Mouse (Mus musculus) kidney, embryonic 16.5 days (tissue): ENCODE results near the gene Sik3. TPM values are rescaled to one million over a fixed set of nuclear protein-coding genes. Genes with fewer than 3 reads are reported as not detected.
"Not testable (repeated sequence)": the region's sequence is repeated elsewhere in the genome, so short reads cannot be mapped to it uniquely, and the experiment has no call there.

Experiments used
- ATAC-seq: fragments of 200-750 bp; cut with Nextera tagmentation; 2 replicates; pipeline ENCODE4 v1.8.0; 2017; ENCODE audit warnings: moderate TSS enrichment; ENCODE audit not compliant: low FRiP score, low TSS enrichment
- H3K27ac ChIP-seq: fragments of 300-500 bp; sonication (generic); 2 replicates; pipeline ENCODE4 v1.5.1; 2014; ENCODE audit warnings: low read length
- H3K27me3 ChIP-seq: fragments of 300-500 bp; sonication (generic); 2 replicates; pipeline ENCODE4 v1.6.1; 2014; ENCODE audit warnings: low read length, control low read depth, mixed read lengths; ENCODE audit not compliant: insufficient read depth
- H3K36me3 ChIP-seq: fragments of 300-500 bp; sonication (generic); 2 replicates; pipeline ENCODE4 v1.6.1; 2014; ENCODE audit warnings: low read length, control low read depth, mixed read lengths; ENCODE audit not compliant: insufficient read depth
- H3K4me1 ChIP-seq: fragments of 300-500 bp; sonication (generic); 2 replicates; pipeline ENCODE4 v1.6.1; 2014; ENCODE audit warnings: low read length, control low read depth, mixed read lengths; ENCODE audit not compliant: insufficient read depth
- H3K4me2 ChIP-seq: fragments of 300-500 bp; sonication (generic); replicated peaks from 2 replicates; pipeline ENCODE4 v1.6.1; 2014; ENCODE audit warnings: low read depth, low read length
- H3K4me3 ChIP-seq: fragments of 300-500 bp; sonication (generic); 2 replicates; pipeline ENCODE4 v1.5.1; 2014; ENCODE audit warnings: mild to moderate bottlenecking, low read length
- H3K9ac ChIP-seq: fragments of 300-500 bp; sonication (generic); replicated peaks from 2 replicates; pipeline ENCODE4 v1.6.1; 2014; ENCODE audit warnings: low read length
- H3K9me3 ChIP-seq: fragments of 300-500 bp; sonication (generic); 2 replicates; pipeline ENCODE4 v1.6.1; 2016; ENCODE audit warnings: low read length, control low read depth
- WGBS: fragments of 180-500 bp; shearing (Covaris S2); extraction: QIAGEN DNeasy Blood & Tissue Kit; methylation state at CpG from one replicate; pipeline ENCODE4 v1.1.7; 2014; 5-methylcytosine and 5-hydroxymethylcytosine counted together
- polyA plus RNA-seq: library from polyadenylated mRNA; unstranded; fragments of >200 nt; fragmentation: Nextera tagmentation; extraction: Ambion mirVana; gene quantifications from 2 replicates; pipeline ENCODE4 v1.2.1, GENCODE M21; 2015

Sik3 gene
- polyA plus RNA-seq, 1 experiment from 2014 or later = 5.2 TPM

GRCm38 (mm10) chr9:46087461-46087860, 74.8 kb downstream of the Sik3 start:
- H3K9me3 ChIP-seq = no peaks in the 10 kb centered on the region
- no peak overlapping the region for H3K4me2 ChIP-seq
- H3K9ac ChIP-seq = no peak overlapping the region
- 61% methylated on average over 5 of the region's 5 CpGs for WGBS
- no peak overlapping the region for H3K4me3 ChIP-seq
- no peak overlapping the region for H3K27ac ChIP-seq
- H3K36me3 ChIP-seq = no peaks in the 10 kb centered on the region
- ATAC-seq = no peak
- no peaks in the 10 kb centered on the region for H3K4me1 ChIP-seq
- H3K27me3 ChIP-seq = no peaks in the 10 kb centered on the region

- Histone ChIP-seq H3K4me1 (no peaks in the 10 kb centered on the region), H3K4me2 (no peak overlapping the region), H3K9me3 (no peaks in the 10 kb centered on the region), H3K36me3 (no peaks in the 10 kb centered on the region), H3K4me3 (no peak overlapping the region), H3K9ac (no peak overlapping the region), H3K27ac (no peak overlapping the region), H3K27me3 (no peaks in the 10 kb centered on the region)
- ATAC-seq = no peak
- whole genome bisulfite sequencing = 83% methylated on average over 10 of the region's 10 CpGs
Measured at GRCm38 (mm10) chr9:46088722-46089121, 76.1 kb downstream of the Sik3 start.

- H3K4me1 ChIP-seq = no peaks in the 10 kb centered on the region
- WGBS = 28% methylated on average over 4 of the region's 4 CpGs
- no peaks in the 10 kb centered on the region for H3K27me3 ChIP-seq
- no peak overlapping the region for H3K9ac ChIP-seq
- no peak overlapping the region for H3K27ac ChIP-seq
- H3K9me3 ChIP-seq = no peaks in the 10 kb centered on the region
- no peak for ATAC-seq
- H3K4me2 ChIP-seq = no peak overlapping the region
- H3K36me3 ChIP-seq = no peaks in the 10 kb centered on the region
- H3K4me3 ChIP-seq = no peak overlapping the region
Measured at GRCm38 (mm10) chr9:46090066-46090465, 77.4 kb downstream of the Sik3 start.

GRCm38 (mm10) chr9:46091157-46091556, 78.5 kb downstream of the Sik3 start:
- H3K9ac ChIP-seq, H3K27me3 ChIP-seq, H3K36me3 ChIP-seq, H3K9me3 ChIP-seq, H3K4me2 ChIP-seq, H3K4me3 ChIP-seq, ATAC-seq, H3K4me1 ChIP-seq, H3K27ac ChIP-seq: not testable (repeated sequence)
- 58% methylated on average over 1 of the region's 1 CpGs for WGBS

GRCm38 (mm10) chr9:46092633-46093032, 80.0 kb downstream of the Sik3 start:
- 94% methylated on average over 6 of the region's 6 CpGs for WGBS
- no peaks in the 10 kb centered on the region for H3K27me3 ChIP-seq
- H3K36me3 ChIP-seq = no peaks in the 10 kb centered on the region
- H3K27ac ChIP-seq = no peak overlapping the region
- H3K9me3 ChIP-seq = no peaks in the 10 kb centered on the region
- no peak overlapping the region for H3K4me2 ChIP-seq
- H3K9ac ChIP-seq = no peak overlapping the region
- H3K4me3 ChIP-seq = no peak overlapping the region
- no peak for ATAC-seq
- 0 out of 2 replicates have a peak, but pooled peaks cover 7% of the 10 kb centered on the region for H3K4me1 ChIP-seq

- ATAC-seq = no peak
- Histone ChIP-seq H3K4me1 (peaks cover 19% of the 10 kb centered on the region), H3K9ac (no peak overlapping the region), H3K9me3 (no peaks in the 10 kb centered on the region), H3K4me2 (no peak overlapping the region), H3K4me3 (no peak overlapping the region), H3K27ac (no peak overlapping the region), H3K27me3 (no peaks in the 10 kb centered on the region), H3K36me3 (no peaks in the 10 kb centered on the region)
- WGBS = 62% methylated on average over 15 of the region's 15 CpGs
Measured at GRCm38 (mm10) chr9:46098360-46098985, 85.9 kb downstream of the Sik3 start.

GRCm38 (mm10) chr9:46099107-46099506, 86.5 kb downstream of the Sik3 start:
- WGBS = 87% methylated on average over 5 of the region's 5 CpGs
- no peak overlapping the region for H3K4me2 ChIP-seq
- no peak overlapping the region for H3K27ac ChIP-seq
- ATAC-seq = no peak
- no peaks in the 10 kb centered on the region for H3K36me3 ChIP-seq
- H3K4me1 ChIP-seq = peaks cover 19% of the 10 kb centered on the region
- no peaks in the 10 kb centered on the region for H3K9me3 ChIP-seq
- H3K27me3 ChIP-seq = no peaks in the 10 kb centered on the region
- no peak overlapping the region for H3K4me3 ChIP-seq
- H3K9ac ChIP-seq = no peak overlapping the region

GRCm38 (mm10) chr9:46103154-46103553, 90.5 kb downstream of the Sik3 start:
- peak; percentile 81 for ATAC-seq
- Histone ChIP-seq H3K4me1 (peaks cover 19% of the 10 kb centered on the region), H3K4me3 (no peak overlapping the region), H3K36me3 (no peaks in the 10 kb centered on the region), H3K27me3 (no peaks in the 10 kb centered on the region), H3K4me2 (no peak overlapping the region), H3K9ac (no peak overlapping the region), H3K27ac (peak overlapping the region; percentile 48; the same call in 1 of the 2 replicates), H3K9me3 (no peaks in the 10 kb centered on the region)
- WGBS = 58% methylated on average over 7 of the region's 7 CpGs

- WGBS = 89% methylated on average over 9 of the region's 9 CpGs
- Histone ChIP-seq H3K4me2 (no peak overlapping the region), H3K36me3 (no peaks in the 10 kb centered on the region), H3K27ac (no peak overlapping the region), H3K4me3 (no peak overlapping the region), H3K27me3 (no peaks in the 10 kb centered on the region), H3K9ac (no peak overlapping the region), H3K4me1 (peaks cover 26% of the 10 kb centered on the region), H3K9me3 (no peaks in the 10 kb centered on the region)
- ATAC-seq = no peak
Measured at GRCm38 (mm10) chr9:46106105-46106504, 93.5 kb downstream of the Sik3 start.

- ATAC-seq = peak; percentile 65
- peak overlapping the region; percentile 82 for H3K27ac ChIP-seq
- peaks cover 38% of the 10 kb centered on the region for H3K4me1 ChIP-seq
- no peaks in the 10 kb centered on the region for H3K36me3 ChIP-seq
- H3K4me2 ChIP-seq = peak overlapping the region; percentile 17; the same call in 1 of the 2 replicates
- no peaks in the 10 kb centered on the region for H3K9me3 ChIP-seq
- no peaks in the 10 kb centered on the region for H3K27me3 ChIP-seq
- no peak overlapping the region for H3K9ac ChIP-seq
- 22% methylated on average over 7 of the region's 7 CpGs for WGBS
- H3K4me3 ChIP-seq = peak overlapping the region; percentile 3; the same call in 1 of the 2 replicates
Measured at GRCm38 (mm10) chr9:46110648-46111047, 98.0 kb downstream of the Sik3 start.
